Mouse (Mus musculus) macrophage (primary cell): ENCODE data around the gene Lep. TPM values are rescaled to one million over a fixed set of nuclear protein-coding genes. Genes with fewer than 3 reads are reported as not detected.

Experiments
- H3K27ac ChIP-seq: fragments of 350-480 bp; formaldehyde crosslinking; 2 replicates; pipeline ENCODE4 v1.9.0; 2021
- H3K36me3 ChIP-seq: fragments of 350-480 bp; formaldehyde crosslinking; 2 replicates; pipeline ENCODE4 v1.9.0; 2021; ENCODE audit errors: inconsistent target
- H3K4me3 ChIP-seq: fragments of 350-480 bp; formaldehyde crosslinking; 2 replicates; pipeline ENCODE4 v1.9.0; 2021; ENCODE audit errors: inconsistent target
- H3K79me2 ChIP-seq: fragments of 350-480 bp; formaldehyde crosslinking; 2 replicates; pipeline ENCODE4 v1.9.0; 2021; ENCODE audit errors: inconsistent target
- WGBS: methylation state at CpG from one replicate; pipeline ENCODE4 v1.1.7; 2026; ENCODE audit warnings: inconsistent platforms; ENCODE audit not compliant: missing documents; 5-methylcytosine and 5-hydroxymethylcytosine counted together
- polyA plus RNA-seq: library from polyadenylated mRNA; stranded (reverse); fragments of 250-400 nt; gene quantifications from 3 replicates; pipeline ENCODE4 v1.2.4, GENCODE M21; 2018; ENCODE audit warnings: inconsistent platforms

Gene Lep
- polyA plus RNA-seq, 1 experiment from 2014 or later: not detected

DNA sequence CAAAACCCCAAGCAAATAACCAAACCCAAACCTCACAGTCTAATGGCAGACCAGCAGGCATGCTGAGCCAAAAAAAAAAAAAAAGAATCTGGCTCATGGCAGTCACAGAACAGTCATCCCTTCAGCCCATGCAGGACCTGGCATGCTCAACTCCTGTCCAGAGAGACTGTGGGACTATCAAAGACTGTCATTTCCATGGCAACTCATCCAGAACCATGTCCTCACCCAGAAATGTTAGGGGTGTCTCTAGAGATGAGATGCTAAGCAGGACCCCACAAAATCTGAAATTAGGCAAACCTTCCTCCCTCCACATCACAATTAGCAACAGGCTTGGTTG is 14.1 kb downstream of the Lep start:
- H3K36me3 ChIP-seq: no peaks in the 10 kb centered on the region
- H3K79me2 ChIP-seq: no peaks in the 10 kb centered on the region
- H3K4me3 ChIP-seq: no peak overlapping the region
- no peak overlapping the region for H3K27ac ChIP-seq

DNA sequence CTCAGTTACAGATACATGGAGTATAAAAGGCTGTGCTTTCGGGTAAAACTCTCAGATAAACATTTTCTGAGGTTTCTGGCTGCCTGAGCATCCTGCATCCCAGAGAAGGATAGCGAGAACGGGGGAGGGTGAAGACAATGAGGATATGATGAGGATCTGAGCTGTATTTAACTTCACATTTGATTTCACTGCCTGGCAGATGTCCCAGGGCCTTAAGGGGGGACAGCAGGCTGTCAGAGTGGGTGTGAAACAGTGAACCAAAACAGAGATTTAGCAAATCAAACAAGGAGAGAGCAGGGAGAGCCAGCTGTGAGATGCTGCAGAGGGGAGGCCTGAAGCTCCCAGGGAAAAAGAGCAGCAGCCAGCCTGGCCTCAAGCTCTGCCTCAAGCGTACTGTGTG is 19.3 kb downstream of the Lep start:
- H3K79me2 ChIP-seq: no peaks in the 10 kb centered on the region
- WGBS: 90% methylated on average over 4 of the region's 4 CpGs
- no peak overlapping the region for H3K27ac ChIP-seq
- no peaks in the 10 kb centered on the region for H3K36me3 ChIP-seq
- no peak overlapping the region for H3K4me3 ChIP-seq

DNA sequence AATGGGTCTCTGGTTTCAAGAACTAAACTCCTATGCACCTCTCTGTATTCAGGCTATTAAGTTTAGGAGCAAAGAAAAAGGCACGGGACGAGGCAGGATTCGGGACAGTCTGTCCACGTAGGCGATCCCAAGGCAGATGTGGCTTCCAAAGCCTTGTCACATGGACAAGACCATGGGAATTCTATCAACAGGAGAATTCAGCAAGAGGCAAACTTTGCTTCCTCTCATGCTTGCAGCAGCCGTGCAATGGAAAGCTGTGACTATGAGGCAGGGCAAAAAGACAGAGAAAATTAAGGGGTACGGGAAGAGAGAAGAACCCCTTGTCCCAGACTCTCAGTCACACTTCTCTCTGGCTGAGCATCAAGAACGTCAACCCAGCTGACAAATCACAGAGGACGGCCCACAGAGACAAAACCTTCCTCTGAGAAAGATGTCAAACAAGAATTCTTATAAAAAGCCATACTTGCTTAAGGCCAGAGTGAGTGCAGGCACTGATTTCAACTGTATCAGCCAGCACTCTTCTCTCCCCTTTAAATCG is 21.9 kb downstream of the Lep start:
- no peaks in the 10 kb centered on the region for H3K79me2 ChIP-seq
- WGBS: 83% methylated on average over 10 of the region's 10 CpGs
- no peak overlapping the region for H3K4me3 ChIP-seq

DNA sequence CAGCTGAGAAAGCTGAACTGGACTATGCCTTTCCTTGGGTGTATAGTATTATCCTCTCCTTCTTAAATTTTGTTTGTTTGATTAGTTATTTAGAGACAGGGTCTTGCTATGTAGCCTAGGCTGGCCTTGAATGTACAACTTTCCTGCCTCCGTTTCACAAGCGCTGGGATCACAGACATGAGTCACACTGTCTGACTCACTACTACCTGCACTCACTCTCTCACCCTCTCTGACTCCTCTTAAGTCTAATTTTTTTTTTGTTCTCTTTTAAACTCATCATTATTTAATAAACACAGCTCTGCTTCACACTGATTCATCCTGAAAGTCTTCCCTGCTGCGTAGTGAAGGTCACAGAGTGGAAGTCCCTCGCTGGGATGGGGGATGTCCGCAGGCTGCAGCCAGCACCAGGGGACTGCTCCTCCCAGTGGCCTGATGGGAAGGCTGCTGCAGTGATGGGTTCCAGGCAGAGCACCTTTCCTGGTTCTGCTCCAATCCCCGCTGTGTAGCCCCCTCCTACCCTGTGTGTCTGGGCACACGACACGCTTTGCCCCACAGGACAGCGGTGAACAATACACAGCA is 22.8 kb downstream of the Lep start:
- H3K27ac ChIP-seq: no peak overlapping the region
- H3K79me2 ChIP-seq: no peaks in the 10 kb centered on the region
- H3K4me3 ChIP-seq: no peak overlapping the region
- 57% methylated on average over 9 of the region's 9 CpGs for WGBS
- no peaks in the 10 kb centered on the region for H3K36me3 ChIP-seq

More for the DNA sequence above, 21.9 kb downstream of the Lep start:
- no peaks in the 10 kb centered on the region for H3K36me3 ChIP-seq
- H3K27ac ChIP-seq: no peak overlapping the region

DNA sequence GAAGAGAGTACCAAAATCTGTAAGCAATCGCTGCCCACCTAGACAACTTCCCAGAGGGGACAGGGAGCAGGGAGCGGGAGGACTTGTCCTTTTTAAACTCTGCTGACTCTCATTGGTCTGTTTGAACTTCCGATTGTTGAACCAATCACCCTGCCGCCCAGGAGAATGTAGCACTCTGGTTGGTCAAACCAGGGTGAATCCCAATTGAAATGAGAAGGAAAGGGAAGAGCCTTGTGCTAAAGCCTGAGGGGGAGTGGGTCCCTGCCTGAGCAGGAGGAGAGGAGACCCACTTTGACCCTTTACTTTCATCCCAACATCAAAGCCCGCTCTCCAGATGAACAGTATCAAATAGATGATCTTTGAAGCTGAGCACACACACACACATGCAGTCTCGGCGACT is 24.4 kb downstream of the Lep start:
- Histone ChIP-seq H3K79me2 (no peaks in the 10 kb centered on the region), H3K36me3 (no peaks in the 10 kb centered on the region), H3K27ac (no peak overlapping the region), H3K4me3 (no peak overlapping the region)
- WGBS: 88% methylated on average over 7 of the region's 7 CpGs

DNA sequence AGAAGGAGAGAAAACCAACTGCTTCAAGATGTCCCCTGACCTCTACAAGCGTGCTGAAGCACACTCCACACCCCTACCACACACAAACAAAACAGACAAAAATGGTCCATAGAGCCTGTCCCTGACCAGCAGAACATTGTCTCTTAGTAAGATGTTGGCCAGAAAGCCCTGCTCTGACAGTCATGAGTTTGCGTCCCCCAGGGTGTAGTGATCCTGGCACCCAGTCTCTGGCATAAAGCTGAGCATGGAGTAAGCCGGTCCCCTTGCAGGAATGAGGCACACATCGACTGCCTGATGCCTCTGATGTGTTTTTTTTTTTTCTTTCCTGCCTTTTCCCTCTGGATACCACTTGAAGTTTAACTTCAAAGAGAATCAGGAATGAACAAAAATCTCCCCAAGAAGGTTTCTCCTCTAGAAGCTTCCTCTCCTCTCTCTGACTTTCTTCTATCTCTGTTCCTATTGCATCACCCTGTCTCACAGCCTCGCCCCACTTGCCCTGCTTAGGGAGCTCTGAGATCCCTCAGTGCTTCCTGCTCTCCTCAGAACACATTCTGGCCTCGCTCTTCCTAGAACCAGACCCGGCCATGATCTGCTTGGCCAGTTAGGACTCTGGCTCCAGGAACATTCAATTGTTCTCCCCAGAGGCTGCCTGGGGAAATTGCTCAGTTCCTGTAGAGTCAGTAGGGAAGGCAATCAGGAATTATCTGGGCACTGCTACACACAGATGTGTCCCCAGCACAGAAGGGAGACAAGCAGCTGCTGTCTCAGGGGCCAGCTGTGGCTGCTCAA is 28.1 kb downstream of the Lep start:
- Histone ChIP-seq H3K36me3 (no peaks in the 10 kb centered on the region), H3K27ac (no peak overlapping the region), H3K4me3 (no peak overlapping the region), H3K79me2 (no peaks in the 10 kb centered on the region)
- WGBS: 57% methylated on average over 7 of the region's 7 CpGs

DNA sequence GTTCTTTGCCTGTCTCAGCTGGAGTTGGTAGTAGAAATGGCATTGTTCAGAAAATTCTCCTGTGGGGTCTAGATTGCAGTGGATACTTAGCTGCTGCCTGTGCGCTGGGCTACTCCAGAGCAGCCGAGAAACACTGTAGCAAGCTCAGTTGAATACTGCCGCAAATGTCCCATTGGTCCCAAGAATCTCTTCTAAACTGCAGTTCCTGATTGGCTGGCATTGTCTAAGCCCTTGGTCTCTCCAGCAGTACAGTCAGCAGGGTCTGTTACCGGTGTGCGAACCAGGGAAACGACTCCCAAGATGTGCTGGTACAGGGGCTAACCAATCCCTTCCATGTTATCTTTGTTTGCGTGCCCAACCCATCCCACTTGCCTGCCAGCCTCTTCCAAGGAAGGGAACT is 32.2 kb downstream of the Lep start:
- WGBS: 90% methylated on average over 7 of the region's 7 CpGs
- Histone ChIP-seq H3K27ac (no peak overlapping the region), H3K79me2 (no peaks in the 10 kb centered on the region), H3K36me3 (no peaks in the 10 kb centered on the region), H3K4me3 (no peak overlapping the region)

DNA sequence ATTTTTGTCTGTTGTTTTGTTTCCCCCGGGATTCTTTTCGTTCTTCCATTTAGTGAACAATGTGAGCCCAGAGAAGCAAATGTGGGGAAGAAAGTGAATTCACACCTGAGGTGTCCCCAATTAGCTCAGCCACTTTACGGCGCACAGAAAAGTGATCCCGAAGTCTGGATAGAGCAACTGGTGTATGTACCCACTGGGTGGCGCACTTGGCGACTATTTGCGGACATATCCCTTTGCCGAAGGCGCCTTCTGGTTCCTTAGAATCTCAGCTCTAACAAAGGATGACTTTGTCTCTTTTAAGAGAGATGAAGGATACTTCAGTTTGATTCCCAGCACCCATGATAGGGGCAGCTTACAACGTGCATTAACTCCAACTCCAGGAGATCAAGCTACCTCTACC is 32.9 kb downstream of the Lep start:
- no peaks in the 10 kb centered on the region for H3K79me2 ChIP-seq
- no peaks in the 10 kb centered on the region for H3K36me3 ChIP-seq
- H3K27ac ChIP-seq: no peak overlapping the region
- WGBS: 77% methylated on average over 11 of the region's 11 CpGs
- no peak overlapping the region for H3K4me3 ChIP-seq

DNA sequence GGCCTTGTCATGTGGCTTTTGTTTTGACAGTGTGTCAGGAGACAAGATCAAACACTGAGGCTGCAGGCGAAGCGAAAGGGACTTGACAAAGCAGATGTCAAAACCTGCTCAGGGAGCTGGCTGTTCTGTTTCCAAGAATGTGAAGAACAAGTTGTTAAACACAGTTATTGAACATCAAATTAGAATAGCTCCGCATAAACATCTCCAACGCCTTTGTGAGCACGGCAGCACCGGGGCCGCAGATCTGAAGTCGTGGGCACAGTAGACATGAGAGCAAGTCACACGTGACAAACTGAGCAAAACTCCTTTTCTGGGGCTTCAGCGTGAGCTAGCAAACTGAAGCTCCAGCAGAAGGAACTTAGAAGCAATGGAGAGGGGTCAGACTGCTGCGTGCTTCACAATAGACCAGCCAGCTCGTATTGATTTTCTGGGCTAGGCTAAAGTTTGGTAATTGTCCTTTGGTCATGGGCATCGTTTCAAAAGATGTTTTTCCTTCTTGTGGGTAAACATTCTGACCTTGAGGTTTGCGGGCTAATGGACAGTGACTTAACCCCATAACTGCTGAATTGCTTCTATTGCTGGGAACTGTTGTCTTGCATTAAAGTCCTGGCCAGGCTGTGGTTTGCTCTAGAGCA is 39.6 kb downstream of the Lep start:
- Histone ChIP-seq H3K36me3 (no peaks in the 10 kb centered on the region), H3K27ac (no peak overlapping the region), H3K79me2 (no peaks in the 10 kb centered on the region), H3K4me3 (no peak overlapping the region)
- 79% methylated on average over 14 of the region's 14 CpGs for WGBS

DNA sequence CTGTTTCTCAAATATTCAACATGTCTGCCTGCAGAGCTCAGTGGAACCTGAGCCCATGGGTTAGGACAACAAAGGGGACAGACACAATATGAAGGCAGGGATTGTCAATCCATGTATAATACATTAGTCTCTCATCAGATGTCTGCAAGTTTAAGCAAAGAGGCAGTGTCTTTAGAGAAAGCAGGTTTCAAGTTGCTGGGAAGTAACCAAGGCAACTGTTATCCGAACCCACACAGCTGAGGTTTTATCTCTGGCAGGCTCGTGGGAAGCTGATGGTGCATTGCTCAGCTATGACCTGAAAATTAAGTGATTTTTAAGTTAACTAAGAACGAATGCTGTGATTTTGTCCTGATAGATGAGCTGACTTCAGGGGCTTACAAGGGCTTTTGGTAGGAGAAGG is 40.4 kb downstream of the Lep start:
- no peak overlapping the region for H3K27ac ChIP-seq
- H3K4me3 ChIP-seq: no peak overlapping the region
- 76% methylated on average over 3 of the region's 3 CpGs for WGBS
- no peaks in the 10 kb centered on the region for H3K79me2 ChIP-seq
- no peaks in the 10 kb centered on the region for H3K36me3 ChIP-seq

DNA sequence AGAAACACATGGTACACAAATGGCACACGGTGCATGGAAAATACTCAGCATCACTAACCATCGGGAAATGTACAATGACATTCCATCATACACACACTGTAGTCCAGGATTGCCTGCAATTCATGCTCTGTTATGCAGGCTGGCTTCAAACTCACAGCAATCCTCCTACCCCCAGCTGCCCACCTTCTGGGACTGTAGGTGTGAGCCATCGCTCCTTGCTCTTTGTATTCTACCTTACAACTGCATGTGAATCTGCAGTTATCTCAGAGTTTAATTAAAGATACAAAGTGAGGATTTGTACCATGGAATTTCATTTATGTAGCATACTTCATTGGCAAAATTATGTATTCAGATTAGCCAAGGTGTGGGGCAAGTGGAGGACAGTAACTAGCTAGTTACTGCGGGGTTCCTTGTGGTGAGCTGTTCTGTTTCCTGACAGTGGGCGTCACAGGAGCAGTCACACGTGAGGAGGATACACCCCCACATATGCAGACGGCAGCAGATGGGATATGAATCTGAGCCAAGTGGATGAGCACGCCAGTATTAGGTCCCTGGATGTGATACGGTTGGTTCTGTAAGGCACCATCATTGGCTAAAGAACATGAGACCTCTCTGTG is 41.3 kb downstream of the Lep start:
- no peak overlapping the region for H3K27ac ChIP-seq
- no peak overlapping the region for H3K4me3 ChIP-seq
- 88% methylated on average over 9 of the region's 9 CpGs for whole genome bisulfite sequencing
- no peaks in the 10 kb centered on the region for H3K79me2 ChIP-seq
- H3K36me3 ChIP-seq: no peaks in the 10 kb centered on the region

DNA sequence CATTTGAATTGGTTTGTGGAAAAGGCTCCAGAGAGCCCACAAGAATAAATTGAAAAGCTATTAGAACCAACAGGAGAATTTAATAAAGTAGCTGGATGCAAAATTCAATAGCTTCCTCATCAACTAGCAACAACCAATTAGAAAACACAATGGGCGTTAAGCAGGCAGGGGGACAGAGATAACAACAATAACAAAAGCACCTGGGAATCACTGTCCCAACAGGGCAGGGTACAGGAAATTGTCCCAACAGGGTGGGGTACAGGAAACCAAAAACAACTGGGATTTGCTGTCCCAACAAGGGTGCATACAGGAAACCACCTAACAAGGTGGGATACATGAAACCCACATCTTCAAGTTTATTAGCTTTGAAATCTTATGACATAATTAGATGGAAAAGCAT is 48.4 kb downstream of the Lep start:
- no peaks in the 10 kb centered on the region for H3K79me2 ChIP-seq
- 93% methylated on average over 1 of the region's 1 CpGs for WGBS
- no peak overlapping the region for H3K27ac ChIP-seq

DNA sequence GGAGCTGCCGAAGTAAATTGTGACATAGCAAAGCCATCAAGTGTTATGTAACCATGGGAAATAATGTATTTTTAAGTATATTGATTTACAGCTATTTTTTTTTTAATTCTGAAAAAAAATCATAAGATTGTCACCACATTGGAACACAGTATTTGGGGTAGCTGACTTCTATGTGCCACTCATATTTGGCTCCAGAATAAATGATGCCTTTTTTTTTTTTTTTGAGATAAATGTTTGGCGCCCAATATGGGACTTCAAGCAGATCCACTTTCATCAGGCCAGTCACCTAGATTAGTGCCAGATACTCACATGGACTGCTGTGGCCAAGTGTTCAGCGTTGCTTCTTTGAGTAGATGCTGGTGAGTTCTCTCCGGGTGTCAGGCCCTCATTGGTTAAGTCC is 51.5 kb downstream of the Lep start:
- H3K36me3 ChIP-seq: no peaks in the 10 kb centered on the region
- 85% methylated on average over 4 of the region's 4 CpGs for WGBS
- no peak overlapping the region for H3K4me3 ChIP-seq
- no peaks in the 10 kb centered on the region for H3K79me2 ChIP-seq
- no peak overlapping the region for H3K27ac ChIP-seq

More for the DNA sequence above, 48.4 kb downstream of the Lep start:
- no peak overlapping the region for H3K4me3 ChIP-seq
- H3K36me3 ChIP-seq: no peaks in the 10 kb centered on the region

DNA sequence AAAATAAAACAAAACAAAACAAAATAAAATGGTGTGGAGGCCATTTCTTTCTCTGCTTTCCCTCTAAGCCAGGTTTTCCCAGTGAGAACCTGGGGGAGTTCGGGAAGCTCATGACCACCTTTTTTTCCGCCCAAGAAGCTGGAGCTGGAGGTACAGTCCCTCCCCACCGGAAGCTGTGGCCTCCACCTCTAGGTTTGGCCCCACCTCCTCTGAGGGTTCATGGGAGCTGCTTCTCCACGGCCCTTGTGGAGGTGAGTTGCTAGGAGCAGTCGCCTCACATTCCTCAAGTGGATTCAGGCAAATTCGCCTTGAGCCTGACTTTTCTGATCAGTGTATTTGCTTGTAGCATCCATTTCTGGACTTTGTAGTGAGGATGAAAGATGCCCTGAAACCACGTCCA is 55.7 kb downstream of the Lep start:
- Histone ChIP-seq H3K36me3 (no peaks in the 10 kb centered on the region), H3K79me2 (no peaks in the 10 kb centered on the region), H3K27ac (no peak overlapping the region), H3K4me3 (no peak overlapping the region)
- 90% methylated on average over 7 of the region's 7 CpGs for WGBS
